Mouse (Mus musculus): Measurements from ENCODE around the gene Bloc1s6.

The Bloc1s6 gene

GRCm38 (mm10) chr2:122764526-122764925 is 26.2 kb downstream of the Bloc1s6 start:
- DNase-seq (ENCODE audit: extremely low read depth, low read depth) = no peak

- peak; percentile 31 for DNase-seq (ENCODE audit: extremely low read depth, low read depth)
These were observed 26.9 kb downstream of the Bloc1s6 start, which contains the start of gene Sqor for GRCm38 (mm10) chr2:122765071-122765793. Sqor (plus strand) TSS chr2:122765237.

GRCm38 (mm10) chr2:122765794-122766145 is 27.5 kb downstream of the Bloc1s6 start:
- no peak for DNase-seq (ENCODE audit: extremely low read depth, low read depth)

GRCm38 (mm10) chr2:122771002-122771401 is 32.7 kb downstream of the Bloc1s6 start:
- DNase-seq (ENCODE audit: extremely low read depth, low read depth) = no peak

- no peak for DNase-seq (ENCODE audit: extremely low read depth, low read depth)
These were observed 34.6 kb downstream of the Bloc1s6 start for GRCm38 (mm10) chr2:122772899-122773298.

GRCm38 (mm10) chr2:122775491-122775890 is 37.2 kb downstream of the Bloc1s6 start:
- no peak for DNase-seq (ENCODE audit: extremely low read depth, low read depth)

GRCm38 (mm10) chr2:122776823-122777222 is 38.5 kb downstream of the Bloc1s6 start:
- DNase-seq (ENCODE audit: extremely low read depth, low read depth) = no peak

GRCm38 (mm10) chr2:122779967-122780366 is 41.7 kb downstream of the Bloc1s6 start:
- DNase-seq (ENCODE audit: extremely low read depth, low read depth) = no peak

- DNase-seq (ENCODE audit: extremely low read depth, low read depth) = no peak
These were observed 42.1 kb downstream of the Bloc1s6 start for GRCm38 (mm10) chr2:122780447-122780846.

GRCm38 (mm10) chr2:122781590-122782356 is 43.5 kb downstream of the Bloc1s6 start:
- no peak for DNase-seq (ENCODE audit: extremely low read depth, low read depth)

- DNase-seq (ENCODE audit: extremely low read depth, low read depth) = no peak
These were observed 45.4 kb downstream of the Bloc1s6 start for GRCm38 (mm10) chr2:122783730-122784129.

GRCm38 (mm10) chr2:122784701-122785100 is 46.4 kb downstream of the Bloc1s6 start:
- DNase-seq (ENCODE audit: extremely low read depth, low read depth) = no peak

GRCm38 (mm10) chr2:122786167-122786566 is 47.9 kb downstream of the Bloc1s6 start:
- DNase-seq (ENCODE audit: extremely low read depth, low read depth) = no peak

- DNase-seq (ENCODE audit: extremely low read depth, low read depth) = no peak
These were observed 51.0 kb downstream of the Bloc1s6 start for GRCm38 (mm10) chr2:122789311-122789710.

GRCm38 (mm10) chr2:122789730-122790129 is 51.4 kb downstream of the Bloc1s6 start:
- DNase-seq (ENCODE audit: extremely low read depth, low read depth) = no peak

Measured in MEL-GATA-1-ER (cell line).